Mouse (Mus musculus) bone marrow, adult 2 months (tissue): ENCODE measurements at regions not wholly inside any gene's neighbourhood (a gene's known extent, or its start where the extent isn't known, plus 50 kb on each side); places are given as distances from the start of the nearest gene placed in this dataset.

Experiments
- CTCF ChIP-seq: fragments of 200-500 bp; IDR thresholded peaks from 2 replicates; pipeline ENCODE4 v1.5.1; 2011; ENCODE audit warnings: low read length, control low read depth; ENCODE audit not compliant: control insufficient read depth, insufficient read depth
- POLR2A ChIP-seq: fragments of 200-500 bp; IDR thresholded peaks from 2 replicates; pipeline ENCODE4 v1.6.1; 2011; ENCODE audit warnings: low read depth, mild to moderate bottlenecking, control low read depth, low read length, borderline replicate concordance; ENCODE audit not compliant: control insufficient read depth

- TF ChIP-seq POLR2A, result no peak
- no peak for TF ChIP-seq CTCF
Measured at GRCm38 (mm10) chr10:99652011-99652410, 107.4 kb downstream of the Csl start.
